Mouse (Mus musculus) c-Kit-positive CD71-positive TER-119-positive erythroid progenitor cells, embryonic 14.5 days (primary cell): ENCODE results near the gene Igf1r.
"Not testable (repeated sequence)": the region's sequence is repeated elsewhere in the genome, so short reads cannot be mapped to it uniquely, and the experiment has no call there.

Experiments used
- DNase-seq: peaks from one replicate; pipeline ENCODE4 v3.0.0-alpha.2; 2013; ENCODE audit warnings: low spot score

The Igf1r gene

GRCm38 (mm10) chr7:68274218-68274617 is 321.6 kb downstream of the Igf1r start:
- DNase-seq = no peak

- no peak for DNase-seq
Measured at GRCm38 (mm10) chr7:68274951-68275350, 322.3 kb downstream of the Igf1r start.

- DNase-seq = not testable (repeated sequence)
Measured at GRCm38 (mm10) chr7:68275445-68275837, 322.8 kb downstream of the Igf1r start.

- DNase-seq = no peak
Measured at GRCm38 (mm10) chr7:68275838-68276731, 323.5 kb downstream of the Igf1r start.

GRCm38 (mm10) chr7:68277054-68277896 is 324.6 kb downstream of the Igf1r start:
- DNase-seq = no peak

GRCm38 (mm10) chr7:68277897-68278270 is 325.3 kb downstream of the Igf1r start:
- DNase-seq = no peak

GRCm38 (mm10) chr7:68278385-68278784 is 325.8 kb downstream of the Igf1r start:
- DNase-seq = no peak

- DNase-seq = no peak
Measured at GRCm38 (mm10) chr7:68278908-68279307, 326.3 kb downstream of the Igf1r start.

GRCm38 (mm10) chr7:68279481-68279880 is 326.9 kb downstream of the Igf1r start:
- DNase-seq = no peak

- no peak for DNase-seq
Measured at GRCm38 (mm10) chr7:68280352-68280869, 327.8 kb downstream of the Igf1r start.

- no peak for DNase-seq
Measured at GRCm38 (mm10) chr7:68281341-68281740, 328.7 kb downstream of the Igf1r start.

GRCm38 (mm10) chr7:68282304-68283132 is 329.9 kb downstream of the Igf1r start:
- DNase-seq = no peak

GRCm38 (mm10) chr7:68283133-68283520 is 330.5 kb downstream of the Igf1r start:
- not testable (repeated sequence) for DNase-seq
